Mouse (Mus musculus): Measurements from ENCODE around the gene Rbfox1. TPM values are rescaled to one million over a fixed set of nuclear protein-coding genes. Genes with fewer than 3 reads are reported as not detected.

Gene Rbfox1
- polyA plus RNA-seq, 1 experiment from 2014 or later = 2.2 TPM

DNA sequence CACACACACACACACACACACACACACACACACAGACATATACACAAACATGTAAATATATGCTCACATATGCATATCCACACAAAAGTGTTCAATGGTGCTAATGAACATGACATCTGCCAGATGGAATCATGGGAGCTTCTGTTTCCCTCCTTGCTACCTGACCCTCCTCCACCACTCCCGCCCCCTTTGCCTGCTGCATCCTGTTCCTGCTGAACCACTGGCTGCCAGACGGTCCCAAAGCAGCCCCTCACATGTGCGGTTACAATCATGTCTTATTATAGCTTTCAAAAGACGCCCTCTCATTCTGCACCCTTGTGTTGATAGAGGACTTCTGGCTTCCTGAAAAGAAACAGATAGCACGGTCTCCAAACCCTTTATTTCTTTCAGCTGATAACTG is 563.1 kb downstream of the Rbfox1 start:
- H3K9ac ChIP-seq = no peak overlapping the region
- WGBS = 22% methylated on average over 5 of the region's 5 CpGs
- H3K4me3 ChIP-seq = no peak overlapping the region
- ATAC-seq (ENCODE audit: borderline replicate concordance, extremely low read depth, low FRiP score, low TSS enrichment) = no peak; the same call in 1 of the 2 replicates
- H3K4me2 ChIP-seq = no peak overlapping the region
- no peak overlapping the region for H3K27ac ChIP-seq
- no peaks in the 10 kb centered on the region for H3K4me1 ChIP-seq
- no peaks in the 10 kb centered on the region for H3K36me3 ChIP-seq
- no peaks in the 10 kb centered on the region for H3K9me3 ChIP-seq
- H3K27me3 ChIP-seq = no peaks in the 10 kb centered on the region

DNA sequence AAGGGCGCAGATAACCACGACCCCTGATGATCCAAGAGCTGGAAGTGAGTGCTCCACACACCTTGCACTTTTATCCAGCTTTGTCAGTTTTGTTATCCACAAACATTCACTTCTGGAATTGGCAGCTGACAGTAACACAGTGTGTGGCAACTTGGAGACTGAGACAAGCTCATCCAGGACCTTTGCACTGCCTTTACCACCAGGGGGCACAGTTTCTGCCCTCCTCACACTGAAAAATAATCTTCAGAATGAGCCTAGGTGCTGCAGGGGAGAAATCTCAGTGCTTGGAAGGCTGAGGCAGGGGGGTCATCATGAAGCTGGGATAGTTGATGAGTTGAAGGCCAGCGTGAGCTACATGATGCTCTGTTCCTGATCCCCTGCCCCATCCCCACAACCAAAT is 570.2 kb downstream of the Rbfox1 start:
- no peak overlapping the region for H3K9ac ChIP-seq
- ATAC-seq (ENCODE audit: borderline replicate concordance, extremely low read depth, low FRiP score, low TSS enrichment) = no peak
- WGBS = 67% methylated on average over 3 of the region's 3 CpGs
- H3K4me2 ChIP-seq = no peak overlapping the region
- H3K27me3 ChIP-seq = no peaks in the 10 kb centered on the region
- H3K36me3 ChIP-seq = no peaks in the 10 kb centered on the region
- no peak overlapping the region for H3K4me3 ChIP-seq
- H3K9me3 ChIP-seq = no peaks in the 10 kb centered on the region
- no peaks in the 10 kb centered on the region for H3K4me1 ChIP-seq
- no peak overlapping the region for H3K27ac ChIP-seq

DNA sequence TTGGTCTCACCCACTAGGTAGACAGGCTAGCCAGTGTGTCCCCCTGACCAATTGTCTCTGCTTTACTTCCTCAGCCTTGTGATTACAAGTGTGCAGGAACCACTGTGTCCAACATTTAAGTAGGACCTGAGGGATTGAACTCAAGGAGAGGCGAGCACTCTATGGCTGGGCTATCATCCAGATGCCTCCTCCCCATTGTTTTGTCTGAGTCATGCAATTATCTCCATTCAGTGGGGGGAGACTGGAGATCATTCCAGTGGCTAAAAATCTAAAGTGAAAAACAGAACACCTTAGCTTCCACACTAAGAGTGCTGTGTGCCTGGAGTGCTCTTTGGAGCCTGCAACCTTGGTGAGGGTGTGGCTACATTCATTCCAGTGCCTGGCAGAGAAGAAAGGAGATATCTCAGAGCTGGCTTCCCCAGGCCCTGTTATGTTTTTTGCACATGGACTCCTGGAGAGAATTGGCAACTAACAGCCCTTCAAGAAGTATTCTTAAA is 594.0 kb downstream of the Rbfox1 start:
- Histone ChIP-seq H3K27ac (no peak overlapping the region), H3K27me3 (no peaks in the 10 kb centered on the region), H3K9ac (no peak overlapping the region), H3K36me3 (no peaks in the 10 kb centered on the region), H3K9me3 (no peaks in the 10 kb centered on the region), H3K4me2 (no peak overlapping the region), H3K4me1 (peaks cover 4% of the 10 kb centered on the region; the same call in 1 of the 2 replicates), H3K4me3 (no peak overlapping the region)
- WGBS = 32% methylated on average over 1 of the region's 1 CpGs
- ATAC-seq (ENCODE audit: borderline replicate concordance, extremely low read depth, low FRiP score, low TSS enrichment) = no peak

DNA sequence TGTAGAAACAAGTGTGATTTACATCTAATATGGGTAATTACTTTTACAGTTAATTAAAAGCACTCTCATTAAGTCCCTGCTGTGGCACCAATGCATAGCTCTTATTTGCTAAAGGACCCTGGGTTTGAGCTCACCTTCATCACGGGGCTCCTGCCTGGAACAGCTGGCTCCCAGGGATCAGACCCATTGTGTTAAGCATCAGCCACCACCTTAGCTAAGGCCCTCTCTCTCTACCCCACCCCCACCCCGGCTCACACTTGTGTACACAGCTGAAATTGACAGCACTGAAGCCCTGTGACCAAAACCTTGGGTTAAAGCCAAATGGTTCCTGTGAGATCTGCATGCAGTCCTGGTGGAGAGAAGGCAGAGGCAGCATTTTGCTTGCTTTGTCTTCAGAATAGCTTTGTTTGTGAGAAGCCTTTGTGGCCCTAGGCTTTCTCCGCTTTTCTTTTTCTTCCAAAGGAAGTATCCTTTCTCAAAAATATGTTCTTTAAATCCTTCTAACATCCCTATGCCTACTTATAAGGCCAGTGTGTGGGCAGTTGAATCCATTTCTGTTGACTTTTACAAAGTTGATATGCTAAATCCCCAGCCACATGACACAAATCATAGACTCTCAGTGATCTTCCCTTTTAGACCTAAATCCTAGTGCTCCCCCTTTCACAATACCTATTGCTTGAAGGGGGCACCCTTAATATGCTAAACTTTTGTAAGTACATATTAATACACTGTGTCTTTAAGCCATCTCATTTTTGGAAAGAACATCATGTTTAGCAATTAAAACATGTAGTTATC is 594.7 kb downstream of the Rbfox1 start:
- no peaks in the 10 kb centered on the region for H3K27me3 ChIP-seq
- H3K4me2 ChIP-seq = no peak overlapping the region
- peaks cover 4% of the 10 kb centered on the region; the same call in 1 of the 2 replicates for H3K4me1 ChIP-seq
- peak; percentile 70; the same call in 1 of the 2 replicates for ATAC-seq (ENCODE audit: borderline replicate concordance, extremely low read depth, low FRiP score, low TSS enrichment)
- no peaks in the 10 kb centered on the region for H3K36me3 ChIP-seq
- H3K27ac ChIP-seq = no peak overlapping the region
- H3K9ac ChIP-seq = no peak overlapping the region
- 22% methylated on average over 3 of the region's 3 CpGs for WGBS
- H3K9me3 ChIP-seq = no peaks in the 10 kb centered on the region
- H3K4me3 ChIP-seq = no peak overlapping the region

DNA sequence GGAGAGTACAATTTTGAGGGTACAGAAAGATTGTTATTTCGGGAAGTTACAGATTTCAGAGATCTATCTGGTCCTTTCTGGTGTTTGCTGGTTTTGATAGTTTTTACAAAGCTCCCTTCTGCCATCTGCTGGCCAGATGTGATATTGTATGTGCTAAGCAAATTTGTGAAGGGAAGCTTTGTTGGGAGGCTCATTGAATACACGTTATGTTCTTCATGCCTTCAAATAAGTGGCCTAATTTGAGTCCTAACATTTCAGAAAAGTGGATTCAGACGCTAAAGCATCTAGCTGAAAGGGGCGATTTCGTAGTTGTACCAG is 595.2 kb downstream of the Rbfox1 start:
- Histone ChIP-seq H3K27me3 (no peaks in the 10 kb centered on the region), H3K4me3 (no peak overlapping the region), H3K9me3 (no peaks in the 10 kb centered on the region), H3K9ac (no peak overlapping the region), H3K4me1 (peaks cover 4% of the 10 kb centered on the region; the same call in 1 of the 2 replicates), H3K36me3 (no peaks in the 10 kb centered on the region), H3K27ac (no peak overlapping the region), H3K4me2 (no peak overlapping the region)
- ATAC-seq (ENCODE audit: borderline replicate concordance, extremely low read depth, low FRiP score, low TSS enrichment) = no peak
- WGBS = 5% methylated on average over 5 of the region's 5 CpGs

DNA sequence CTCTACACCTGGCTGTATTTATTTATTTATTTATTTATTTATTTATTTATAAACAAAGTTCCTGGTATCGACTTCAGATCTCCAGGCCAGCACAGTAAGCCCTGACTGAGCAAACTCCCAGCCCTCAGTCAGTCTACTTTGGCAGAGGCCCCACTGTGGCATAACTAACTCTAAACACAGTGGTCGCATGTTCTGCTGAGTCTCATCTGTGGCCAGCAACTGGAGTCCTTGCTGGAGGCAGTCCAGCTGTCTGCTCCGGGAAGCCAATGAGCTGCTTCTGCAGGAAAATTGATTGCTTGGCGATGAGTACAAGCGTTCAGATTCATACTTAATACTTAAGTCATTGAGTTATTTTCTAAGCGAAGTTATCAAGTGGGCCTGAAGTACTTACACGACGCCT is 598.5 kb downstream of the Rbfox1 start:
- no peak overlapping the region for H3K9ac ChIP-seq
- H3K4me3 ChIP-seq = no peak overlapping the region
- H3K27ac ChIP-seq = no peak overlapping the region
- no peaks in the 10 kb centered on the region for H3K9me3 ChIP-seq
- peak; percentile 25; the same call in 1 of the 2 replicates for ATAC-seq (ENCODE audit: borderline replicate concordance, extremely low read depth, low FRiP score, low TSS enrichment)
- no peaks in the 10 kb centered on the region for H3K27me3 ChIP-seq
- WGBS = 33% methylated on average over 8 of the region's 8 CpGs
- no peaks in the 10 kb centered on the region for H3K36me3 ChIP-seq
- no peak overlapping the region for H3K4me2 ChIP-seq
- H3K4me1 ChIP-seq = peaks cover 4% of the 10 kb centered on the region; the same call in 1 of the 2 replicates

DNA sequence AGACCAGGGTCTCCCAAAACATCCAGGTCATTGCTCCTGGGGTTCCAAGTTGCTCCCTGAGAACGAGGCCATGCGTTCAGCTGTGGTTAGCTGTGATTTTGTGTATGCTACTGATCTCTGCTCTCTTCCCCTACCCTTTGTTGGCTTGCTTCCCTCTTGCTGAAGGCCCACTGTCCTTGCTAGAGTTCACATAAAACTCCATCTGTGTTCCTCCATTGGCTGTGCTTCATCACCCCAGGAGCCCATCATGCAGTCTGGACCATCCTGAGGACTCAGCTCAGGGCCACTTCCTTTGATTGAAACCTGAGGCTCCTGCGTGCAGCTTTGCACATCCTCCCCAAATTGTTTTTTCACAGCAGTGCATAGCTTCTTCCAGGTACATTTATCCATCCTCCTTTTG is 600.5 kb downstream of the Rbfox1 start:
- Histone ChIP-seq H3K9ac (no peak overlapping the region), H3K27me3 (no peaks in the 10 kb centered on the region), H3K36me3 (no peaks in the 10 kb centered on the region), H3K27ac (no peak overlapping the region), H3K4me2 (no peak overlapping the region), H3K4me1 (no peaks in the 10 kb centered on the region), H3K4me3 (no peak overlapping the region), H3K9me3 (no peaks in the 10 kb centered on the region)
- 68% methylated on average over 3 of the region's 3 CpGs for WGBS
- no peak for ATAC-seq (ENCODE audit: borderline replicate concordance, extremely low read depth, low FRiP score, low TSS enrichment)

DNA sequence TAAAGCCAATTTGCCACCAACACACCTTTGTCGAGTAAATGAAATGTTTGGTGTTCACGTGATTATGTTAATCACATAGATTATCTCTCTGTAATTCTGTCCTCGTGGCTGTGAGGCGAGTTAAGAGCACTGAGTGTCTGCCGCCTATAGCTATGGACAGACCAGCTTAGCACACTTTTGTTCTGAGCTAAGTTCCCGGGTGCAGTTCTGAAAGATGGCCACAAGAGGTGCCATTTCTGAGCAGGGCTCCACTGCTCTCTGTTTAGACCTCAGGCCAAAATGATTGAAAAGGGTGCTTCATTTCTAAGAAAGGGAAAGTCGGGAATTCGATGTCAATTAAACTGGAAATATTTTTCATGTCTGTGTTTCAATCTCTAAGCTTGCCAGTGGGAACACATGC is 617.1 kb downstream of the Rbfox1 start:
- H3K9me3 ChIP-seq = no peaks in the 10 kb centered on the region
- no peak overlapping the region for H3K27ac ChIP-seq
- H3K4me3 ChIP-seq = no peak overlapping the region
- 20% methylated on average over 8 of the region's 8 CpGs for WGBS
- no peak for ATAC-seq (ENCODE audit: borderline replicate concordance, extremely low read depth, low FRiP score, low TSS enrichment)
- H3K27me3 ChIP-seq = peaks cover 3% of the 10 kb centered on the region; the same call in 1 of the 2 replicates
- H3K4me1 ChIP-seq = no peaks in the 10 kb centered on the region
- no peak overlapping the region for H3K4me2 ChIP-seq
- no peak overlapping the region for H3K9ac ChIP-seq
- no peaks in the 10 kb centered on the region for H3K36me3 ChIP-seq

DNA sequence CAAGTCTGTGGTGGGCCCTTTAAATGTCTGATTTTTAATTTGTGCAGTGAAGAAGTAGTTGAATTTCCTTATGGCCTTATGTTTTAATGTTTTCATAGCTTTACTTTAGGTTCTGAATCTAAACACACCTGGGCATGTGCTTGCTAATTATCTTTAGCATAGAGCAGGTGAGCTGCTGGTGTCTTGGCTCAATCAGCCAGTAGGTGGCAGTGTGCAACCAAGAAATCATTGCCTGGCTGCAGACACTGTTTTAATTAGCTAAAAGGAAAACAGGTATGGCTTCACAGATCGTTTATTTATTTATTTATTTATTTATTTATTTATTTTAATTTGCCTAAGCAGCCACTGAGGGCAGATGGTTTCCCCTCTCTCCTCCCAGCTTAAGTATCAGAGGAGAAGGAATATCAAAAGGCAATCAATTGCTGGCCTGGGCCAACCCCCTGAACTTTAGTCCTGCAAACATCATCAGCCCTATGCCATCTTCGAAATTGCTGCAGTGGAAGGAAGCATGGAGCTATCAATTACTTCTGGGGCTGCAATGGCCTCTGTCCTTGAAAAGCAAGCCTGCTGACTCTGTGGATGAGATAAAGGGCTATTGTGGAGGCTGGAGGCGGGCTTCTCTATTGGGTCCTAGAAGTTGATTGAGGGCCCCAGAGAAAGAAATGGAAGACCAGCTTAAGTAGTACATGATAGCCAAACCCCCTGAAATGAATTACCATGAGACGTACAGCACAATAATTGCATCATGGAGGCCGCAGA is 618.6 kb downstream of the Rbfox1 start:
- WGBS = 63% methylated on average over 5 of the region's 5 CpGs
- H3K9me3 ChIP-seq = no peaks in the 10 kb centered on the region
- H3K4me1 ChIP-seq = no peaks in the 10 kb centered on the region
- no peak overlapping the region for H3K27ac ChIP-seq
- H3K4me2 ChIP-seq = no peak overlapping the region
- no peak overlapping the region for H3K9ac ChIP-seq
- H3K36me3 ChIP-seq = no peaks in the 10 kb centered on the region
- no peak overlapping the region for H3K4me3 ChIP-seq
- no peak for ATAC-seq (ENCODE audit: borderline replicate concordance, extremely low read depth, low FRiP score, low TSS enrichment)
- peaks cover 3% of the 10 kb centered on the region; the same call in 1 of the 2 replicates for H3K27me3 ChIP-seq

DNA sequence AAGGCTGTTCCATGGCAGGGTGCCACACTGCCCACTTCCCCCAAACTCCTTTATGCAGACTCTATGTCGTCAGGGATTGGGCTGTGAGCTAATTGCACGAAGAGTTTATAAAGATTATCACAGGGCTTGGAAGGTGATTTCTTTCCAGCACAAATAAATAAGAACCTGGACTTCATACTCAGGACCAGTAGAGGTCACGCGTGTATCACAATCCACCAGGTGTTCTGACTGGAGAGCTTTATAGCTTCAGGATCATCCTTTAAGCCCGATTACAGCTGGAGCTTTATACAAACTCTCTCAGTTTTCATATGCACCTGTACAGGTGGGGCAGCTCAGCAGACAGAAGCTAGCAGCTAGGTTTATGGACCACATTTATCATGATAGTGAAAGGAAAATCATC is 623.8 kb downstream of the Rbfox1 start:
- H3K4me2 ChIP-seq = no peak overlapping the region
- H3K9ac ChIP-seq = no peak overlapping the region
- no peaks in the 10 kb centered on the region for H3K36me3 ChIP-seq
- no peaks in the 10 kb centered on the region for H3K27me3 ChIP-seq
- no peak overlapping the region for H3K4me3 ChIP-seq
- WGBS = 54% methylated on average over 5 of the region's 5 CpGs
- H3K27ac ChIP-seq = no peak overlapping the region
- no peaks in the 10 kb centered on the region for H3K9me3 ChIP-seq
- H3K4me1 ChIP-seq = no peaks in the 10 kb centered on the region
- ATAC-seq (ENCODE audit: borderline replicate concordance, extremely low read depth, low FRiP score, low TSS enrichment) = no peak

DNA sequence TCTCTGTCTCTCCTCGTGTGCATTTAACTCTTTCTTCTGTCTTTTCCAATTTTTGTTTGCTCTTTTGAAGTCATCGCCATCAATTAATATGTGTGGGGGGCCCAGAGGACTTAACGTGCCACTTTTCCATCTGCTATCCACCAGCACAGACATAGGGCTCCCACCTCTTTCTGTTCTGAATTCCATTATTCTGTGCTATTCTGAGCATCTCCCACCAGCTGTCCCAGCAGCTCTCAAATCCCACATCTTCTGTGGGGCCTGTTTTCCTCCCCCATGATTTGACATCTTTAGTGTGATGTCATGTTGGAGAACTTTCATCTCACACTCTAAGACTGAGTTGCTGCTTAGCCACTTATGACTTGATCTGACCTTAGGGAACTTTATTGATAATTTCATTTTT is 634.3 kb downstream of the Rbfox1 start:
- H3K27ac ChIP-seq = no peak overlapping the region
- H3K4me2 ChIP-seq = no peak overlapping the region
- H3K4me1 ChIP-seq = no peaks in the 10 kb centered on the region
- 65% methylated on average over 3 of the region's 3 CpGs for WGBS
- no peak for ATAC-seq (ENCODE audit: borderline replicate concordance, extremely low read depth, low FRiP score, low TSS enrichment)
- H3K9me3 ChIP-seq = no peaks in the 10 kb centered on the region
- H3K9ac ChIP-seq = no peak overlapping the region
- no peaks in the 10 kb centered on the region for H3K36me3 ChIP-seq
- H3K27me3 ChIP-seq = no peaks in the 10 kb centered on the region
- H3K4me3 ChIP-seq = no peak overlapping the region

DNA sequence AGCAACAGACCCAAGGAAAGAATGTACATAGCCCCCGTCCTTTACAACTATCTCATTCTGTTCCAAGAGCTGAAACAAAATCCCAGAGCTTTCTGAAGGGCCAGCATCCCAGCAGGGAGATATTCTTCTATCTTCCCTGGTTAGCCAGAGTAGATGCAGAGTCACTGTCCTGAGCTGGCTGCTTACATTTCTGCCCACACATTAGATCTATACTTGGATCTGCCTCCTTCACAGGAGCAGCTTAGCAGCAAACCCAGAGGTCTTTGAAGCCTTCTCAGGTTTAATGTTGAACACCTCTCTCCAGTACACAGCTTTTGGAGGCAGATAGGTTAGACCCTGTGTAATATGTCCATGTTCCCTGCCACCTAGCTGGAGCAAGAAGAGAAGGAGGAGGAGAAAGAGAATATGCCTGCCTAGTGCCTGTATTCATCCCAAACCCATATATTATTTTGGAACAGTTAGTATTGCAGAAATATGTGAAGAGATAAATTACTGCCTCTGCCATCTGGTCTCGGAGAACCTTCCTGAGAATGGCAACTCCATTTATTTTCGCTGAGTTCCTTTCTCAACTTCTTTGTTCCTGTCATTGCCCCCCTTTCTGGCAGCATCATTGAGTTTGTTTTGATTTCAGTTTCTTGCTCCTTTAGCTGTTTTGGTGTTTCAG is 640.5 kb downstream of the Rbfox1 start:
- H3K4me1 ChIP-seq = no peaks in the 10 kb centered on the region
- no peaks in the 10 kb centered on the region for H3K36me3 ChIP-seq
- H3K4me2 ChIP-seq = no peak overlapping the region
- H3K4me3 ChIP-seq = no peak overlapping the region
- no peaks in the 10 kb centered on the region for H3K9me3 ChIP-seq
- no peak overlapping the region for H3K9ac ChIP-seq
- H3K27ac ChIP-seq = no peak overlapping the region
- ATAC-seq (ENCODE audit: borderline replicate concordance, extremely low read depth, low FRiP score, low TSS enrichment) = no peak
- 59% methylated on average over 3 of the region's 3 CpGs for WGBS
- H3K27me3 ChIP-seq = no peaks in the 10 kb centered on the region
